Mouse (Mus musculus) heart, embryonic 14.5 days (tissue): ENCODE measurements around the gene Col26a1. TPM values are rescaled to one million over a fixed set of nuclear protein-coding genes. Genes with fewer than 3 reads are reported as not detected.

Experiments
- ATAC-seq: fragments of 200-750 bp; cut with Nextera tagmentation; 2 replicates; pipeline ENCODE4 v1.8.0; 2017; ENCODE audit warnings: low read depth, moderate TSS enrichment; ENCODE audit not compliant: insufficient number of reproducible peaks, insufficient read depth, low FRiP score
- H3K27ac ChIP-seq, 2 experiments: fragments of 200-500 bp in 1 of 2; fragments of 300-500 bp in 1 of 2; sonication (generic) in 1 of 2; replicated peaks in 1 of 2; 2 replicates each; pipeline ENCODE4 v1.5.1; 2012 to 2014; ENCODE audit warnings: low read depth in 2 of 2, low read length in 2 of 2, control low read depth in 1 of 2, mild to moderate bottlenecking in 1 of 2, mixed read lengths in 1 of 2; ENCODE audit not compliant: control insufficient read depth in 1 of 2, insufficient read depth in 1 of 2
- H3K27me3 ChIP-seq: fragments of 300-500 bp; sonication (generic); 2 replicates; pipeline ENCODE4 v1.6.1; 2014; ENCODE audit warnings: mild to moderate bottlenecking, low read length, control low read depth; ENCODE audit not compliant: control insufficient read depth, insufficient read depth
- H3K36me3 ChIP-seq: fragments of 300-500 bp; sonication (generic); 2 replicates; pipeline ENCODE4 v1.6.1; 2014; ENCODE audit warnings: mild to moderate bottlenecking, control low read depth, low read length, mixed read lengths; ENCODE audit not compliant: control insufficient read depth, insufficient read depth
- H3K4me1 ChIP-seq, 2 experiments: fragments of 200-500 bp in 1 of 2; fragments of 300-500 bp in 1 of 2; sonication (generic) in 1 of 2; 2 replicates each; pipeline ENCODE4 v1.6.1; 2012 to 2014; ENCODE audit warnings: low read length in 2 of 2, control low read depth in 1 of 2, mixed read lengths in 1 of 2; ENCODE audit not compliant: control insufficient read depth in 2 of 2, insufficient read depth in 2 of 2
- H3K4me2 ChIP-seq: fragments of 300-500 bp; sonication (generic); 2 replicates; pipeline ENCODE4 v1.6.1; 2014; ENCODE audit warnings: mild to moderate bottlenecking, low read length
- H3K4me3 ChIP-seq, 2 experiments: fragments of 200-500 bp in 1 of 2; fragments of 300-500 bp in 1 of 2; sonication (generic) in 1 of 2; 2 replicates each; pipeline ENCODE4 v1.5.1; 2012 to 2014; ENCODE audit warnings: low read length in 2 of 2, mild to moderate bottlenecking in 2 of 2, control low read depth in 1 of 2, low read depth in 1 of 2, moderate library complexity in 1 of 2; ENCODE audit not compliant: control insufficient read depth in 1 of 2, insufficient read depth in 1 of 2
- H3K9ac ChIP-seq: fragments of 300-500 bp; sonication (generic); 2 replicates; pipeline ENCODE4 v1.6.1; 2014; ENCODE audit warnings: mild to moderate bottlenecking, low read length
- H3K9me3 ChIP-seq: fragments of 300-500 bp; sonication (generic); 2 replicates; pipeline ENCODE4 v1.6.1; 2016; ENCODE audit warnings: low read length, control low read depth; ENCODE audit not compliant: control insufficient read depth
- WGBS: fragments of 180-500 bp; shearing (Covaris S2); extraction: QIAGEN DNeasy Blood & Tissue Kit; methylation state at CpG from one replicate; pipeline ENCODE4 v1.1.7; 2014; 5-methylcytosine and 5-hydroxymethylcytosine counted together
- polyA plus RNA-seq: library from polyadenylated mRNA; unstranded; fragments of >200 nt; fragmentation: Nextera tagmentation; extraction: Ambion mirVana; gene quantifications from 2 replicates; pipeline ENCODE4 v1.2.1, GENCODE M21; 2014

The Col26a1 gene
- polyA plus RNA-seq, 1 experiment from 2014 or later, result 14.2 TPM

DNA sequence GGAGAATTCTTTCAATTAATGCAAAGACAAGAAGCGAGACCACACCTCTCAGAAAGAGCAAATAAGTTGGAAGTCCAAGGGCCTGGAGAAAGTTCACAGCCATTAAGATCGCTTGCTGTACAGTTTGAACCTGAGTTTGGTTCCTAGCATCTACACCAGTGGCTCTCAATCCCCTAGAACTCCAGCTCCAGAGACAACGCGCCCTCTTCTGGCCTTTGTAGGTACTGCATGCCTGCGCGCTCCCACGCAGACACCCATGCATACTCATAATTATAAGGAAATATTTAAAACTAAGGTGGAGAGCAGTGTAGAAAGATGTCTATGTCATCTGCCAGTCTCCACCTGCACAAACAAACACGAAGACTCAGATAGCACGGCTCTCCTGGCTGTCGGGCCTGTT, 102.5 kb downstream of the Col26a1 start:
- Histone ChIP-seq H3K4me3 (no peak overlapping the region), H3K27me3 (no peaks in the 10 kb centered on the region), H3K4me1 (peaks cover 2 to 10% of the 10 kb centered on the region in 2 experiments; a peak in 2 of 4 replicates), H3K36me3 (no peaks in the 10 kb centered on the region), H3K9me3 (no peaks in the 10 kb centered on the region; the same call in 1 of the 2 replicates), H3K4me2 (no peak overlapping the region), H3K9ac (no peak overlapping the region), H3K27ac (no peak overlapping the region)
- no peak for ATAC-seq
- WGBS, result 47% methylated on average over 10 of the region's 10 CpGs

DNA sequence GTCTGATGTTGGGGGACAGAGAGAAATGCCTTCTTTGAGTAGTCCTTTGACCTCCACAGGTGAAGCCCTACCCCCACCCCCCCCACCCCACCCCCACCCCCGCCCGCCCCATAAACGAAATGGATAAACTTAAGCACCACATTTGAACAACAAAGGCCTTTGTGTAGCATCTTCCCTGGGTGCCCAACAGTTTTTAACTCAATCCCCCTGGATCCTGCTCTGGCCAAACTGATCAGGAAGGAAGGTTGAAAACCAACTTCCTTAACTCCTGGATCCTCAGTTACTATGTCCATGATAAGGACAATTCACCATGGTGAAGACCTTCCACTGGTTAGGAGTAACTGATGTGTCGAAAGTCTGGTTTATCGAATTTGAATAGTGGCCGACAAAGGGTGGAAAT, 103.1 kb downstream of the Col26a1 start:
- ATAC-seq, result no peak
- H3K4me2 ChIP-seq, result no peak overlapping the region
- H3K27me3 ChIP-seq, result no peaks in the 10 kb centered on the region
- no peak overlapping the region for H3K27ac ChIP-seq
- peaks cover 2 to 10% of the 10 kb centered on the region in 2 experiments; a peak in 2 of 4 replicates for H3K4me1 ChIP-seq
- no peaks in the 10 kb centered on the region for H3K36me3 ChIP-seq
- H3K9me3 ChIP-seq, result peaks cover 3% of the 10 kb centered on the region; the same call in 1 of the 2 replicates
- H3K4me3 ChIP-seq, result no peak overlapping the region
- 83% methylated on average over 6 of the region's 6 CpGs for WGBS
- no peak overlapping the region for H3K9ac ChIP-seq

DNA sequence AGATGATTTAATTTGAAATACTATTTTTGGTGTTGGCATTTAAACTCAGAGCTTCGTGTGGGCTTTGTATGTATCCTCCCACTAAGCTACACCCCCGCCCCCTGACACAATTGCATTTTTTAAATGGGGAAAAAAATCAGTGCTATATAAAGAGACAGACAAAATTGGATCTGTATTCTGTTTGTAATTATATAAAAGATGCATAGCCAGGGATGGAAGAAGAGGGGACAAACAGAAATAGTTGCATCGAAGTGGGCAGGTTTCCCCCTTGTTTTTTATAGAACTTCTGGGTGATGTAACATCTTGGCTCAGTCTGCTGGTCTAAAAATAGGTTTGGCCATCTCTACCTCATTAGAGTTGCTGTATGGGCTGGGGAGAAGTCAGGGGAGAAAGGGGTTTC, 107.5 kb downstream of the Col26a1 start:
- Histone ChIP-seq H3K4me2 (0 out of 2 replicates have a peak overlapping the region, but pooled peaks have one; percentile 13), H3K4me3 (no peak overlapping the region), H3K36me3 (no peaks in the 10 kb centered on the region), H3K4me1 (peaks cover 0 to 7% of the 10 kb centered on the region in 2 experiments; a peak in 2 of 4 replicates), H3K27ac (no peak overlapping the region), H3K9me3 (peaks cover 5% of the 10 kb centered on the region; the same call in 1 of the 2 replicates), H3K9ac (0 out of 2 replicates have a peak overlapping the region, but pooled peaks have one; percentile 5), H3K27me3 (no peaks in the 10 kb centered on the region)
- ATAC-seq, result no peak
- 51% methylated on average over 3 of the region's 3 CpGs for WGBS

DNA sequence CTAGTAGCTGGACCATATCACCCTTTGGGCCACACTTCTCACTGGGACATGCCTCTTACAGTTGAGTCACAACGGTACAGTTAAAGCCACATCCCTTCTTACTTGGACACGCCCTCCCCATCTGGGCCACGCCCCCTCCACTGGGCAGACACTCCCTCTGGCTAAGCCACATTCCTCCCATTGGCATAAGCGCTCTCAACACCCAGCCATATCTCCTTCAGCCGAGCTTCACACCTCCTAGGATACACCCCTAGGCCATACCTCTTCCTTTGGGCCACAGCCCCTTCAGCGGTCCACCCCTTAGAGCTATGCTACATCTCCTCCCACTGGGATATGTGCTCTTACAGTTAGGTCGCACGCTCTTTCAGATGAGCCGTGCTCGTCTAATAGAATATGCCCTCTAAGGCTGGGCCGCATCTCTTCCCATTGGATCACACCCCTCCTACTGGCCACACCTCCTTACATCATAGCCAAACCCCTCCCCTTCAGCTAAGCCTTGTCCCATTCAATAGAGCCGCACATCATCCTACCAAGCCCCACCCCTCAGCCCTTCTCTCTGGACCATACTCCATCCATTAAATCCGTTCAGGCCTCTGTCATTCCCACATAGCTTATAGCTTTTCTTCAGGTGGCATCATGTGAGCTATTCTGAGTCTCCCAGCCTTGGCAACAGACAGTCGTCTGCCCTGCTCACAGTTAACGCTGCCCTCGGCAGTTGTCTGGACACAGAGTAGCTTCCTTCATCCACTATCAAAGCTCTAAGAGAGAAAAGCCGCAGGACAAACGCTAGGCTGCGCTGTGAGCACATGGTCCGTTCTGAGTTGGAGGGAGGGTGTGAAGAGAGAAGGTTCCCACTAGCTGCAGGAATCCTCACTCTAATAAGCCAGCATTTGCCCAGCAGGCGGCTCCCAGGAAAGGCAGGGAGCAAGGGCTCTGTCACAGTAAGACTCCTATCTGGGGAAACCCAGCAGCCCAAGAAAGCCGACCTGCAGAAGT, 109.7 kb downstream of the Col26a1 start:
- H3K27ac ChIP-seq, result no peak overlapping the region
- H3K4me2 ChIP-seq, result no peak overlapping the region
- no peaks in the 10 kb centered on the region for H3K36me3 ChIP-seq
- ATAC-seq, result peak; percentile 37; the same call in 1 of the 2 replicates
- peaks cover 0 to 7% of the 10 kb centered on the region in 2 experiments; a peak in 2 of 4 replicates for H3K4me1 ChIP-seq
- no peak overlapping the region for H3K4me3 ChIP-seq
- H3K9ac ChIP-seq, result no peak overlapping the region
- 49% methylated on average over 22 of the region's 22 CpGs for WGBS
- H3K9me3 ChIP-seq, result peaks cover 5% of the 10 kb centered on the region; the same call in 1 of the 2 replicates
- no peaks in the 10 kb centered on the region for H3K27me3 ChIP-seq

DNA sequence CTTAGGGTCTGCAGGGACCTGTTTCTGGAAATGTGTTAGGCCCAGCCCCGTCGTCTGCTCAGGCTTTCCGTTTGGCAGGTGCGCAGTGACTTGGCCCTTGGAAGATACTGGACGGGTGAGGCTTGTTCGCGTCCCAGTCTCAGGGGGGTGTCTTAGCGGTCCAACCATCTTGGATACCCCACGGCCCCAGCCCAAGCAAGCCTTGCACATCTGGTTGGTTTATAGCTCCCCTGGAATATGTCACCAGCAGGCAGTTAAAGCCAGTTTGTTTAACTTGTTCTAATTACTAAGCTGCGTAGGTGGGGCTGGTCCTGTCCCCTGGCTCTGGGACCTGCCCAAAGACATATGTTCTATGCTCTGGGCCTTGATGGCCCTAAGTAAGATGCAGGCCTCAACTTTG, 111.9 kb downstream of the Col26a1 start:
- H3K27me3 ChIP-seq, result no peaks in the 10 kb centered on the region
- H3K4me1 ChIP-seq, result peaks cover 0 to 7% of the 10 kb centered on the region in 2 experiments; a peak in 2 of 4 replicates
- no peaks in the 10 kb centered on the region for H3K36me3 ChIP-seq
- 90% methylated on average over 10 of the region's 10 CpGs for WGBS
- H3K9me3 ChIP-seq, result peaks cover 5% of the 10 kb centered on the region; the same call in 1 of the 2 replicates
- H3K27ac ChIP-seq, result no peak overlapping the region
- no peak overlapping the region for H3K4me2 ChIP-seq
- no peak overlapping the region for H3K9ac ChIP-seq
- H3K4me3 ChIP-seq, result no peak overlapping the region
- no peak for ATAC-seq

DNA sequence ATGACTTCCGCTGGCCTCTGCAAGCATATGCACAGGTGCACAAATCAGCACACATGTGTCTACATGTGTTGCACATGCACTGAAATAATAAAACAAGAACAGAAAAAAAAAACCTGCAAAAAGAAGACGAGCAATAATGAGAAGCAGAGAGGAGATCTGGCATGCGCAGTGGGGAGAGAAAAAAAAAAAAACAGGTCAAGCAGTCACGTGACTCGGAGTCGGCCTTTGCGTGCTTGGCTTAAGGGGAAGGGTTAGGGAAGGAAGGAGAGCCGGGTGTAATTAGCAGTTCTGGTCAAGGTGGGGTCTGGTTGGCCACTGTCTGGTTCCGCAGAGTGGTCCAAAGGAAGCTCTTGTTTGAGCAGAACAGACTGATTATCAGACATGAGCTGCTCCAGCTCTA, 115.7 kb downstream of the Col26a1 start:
- Histone ChIP-seq H3K4me1 (peaks cover 2 to 9% of the 10 kb centered on the region in 2 experiments; a peak in 3 of 4 replicates), H3K9me3 (no peaks in the 10 kb centered on the region), H3K4me2 (no peak overlapping the region), H3K27me3 (no peaks in the 10 kb centered on the region), H3K4me3 (no peak overlapping the region), H3K27ac (no peak overlapping the region), H3K36me3 (no peaks in the 10 kb centered on the region), H3K9ac (no peak overlapping the region)
- WGBS, result 73% methylated on average over 9 of the region's 9 CpGs
- ATAC-seq, result no peak

DNA sequence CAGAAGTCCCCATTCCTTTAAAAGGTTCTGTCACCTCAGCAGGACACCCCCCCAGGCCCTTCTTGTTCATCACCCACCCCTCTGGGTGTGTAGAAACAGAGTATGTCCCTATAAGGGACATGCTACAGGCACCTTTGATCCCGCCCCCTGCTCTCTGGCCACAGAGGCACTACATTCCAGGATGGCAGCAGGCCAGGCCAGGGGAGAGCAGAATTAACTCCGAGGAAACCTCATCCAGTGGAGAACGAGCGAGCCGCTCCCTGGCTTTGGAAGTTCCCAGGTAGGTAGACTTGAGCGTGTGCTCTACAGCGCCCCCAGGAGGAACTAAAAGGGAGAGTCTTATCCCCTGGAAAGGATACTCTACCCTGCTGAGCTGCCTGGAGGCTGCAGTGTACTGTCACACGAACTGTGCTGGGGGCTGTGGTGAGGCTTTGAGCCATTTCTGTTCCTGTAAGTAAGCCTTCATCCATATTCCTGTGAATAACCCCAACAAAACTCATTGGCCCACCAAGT, 118.8 kb downstream of the Col26a1 start:
- no peak for ATAC-seq
- Histone ChIP-seq H3K4me2 (0 out of 2 replicates have a peak overlapping the region, but pooled peaks have one; percentile 21), H3K27ac (no peak overlapping the region), H3K4me1 (peaks cover 2 to 9% of the 10 kb centered on the region in 2 experiments; a peak in 3 of 4 replicates), H3K27me3 (no peaks in the 10 kb centered on the region), H3K4me3 (no peak overlapping the region), H3K36me3 (no peaks in the 10 kb centered on the region), H3K9me3 (no peaks in the 10 kb centered on the region), H3K9ac (no peak overlapping the region)
- WGBS, result 22% methylated on average over 8 of the region's 8 CpGs
